In the genomic region with DNA sequence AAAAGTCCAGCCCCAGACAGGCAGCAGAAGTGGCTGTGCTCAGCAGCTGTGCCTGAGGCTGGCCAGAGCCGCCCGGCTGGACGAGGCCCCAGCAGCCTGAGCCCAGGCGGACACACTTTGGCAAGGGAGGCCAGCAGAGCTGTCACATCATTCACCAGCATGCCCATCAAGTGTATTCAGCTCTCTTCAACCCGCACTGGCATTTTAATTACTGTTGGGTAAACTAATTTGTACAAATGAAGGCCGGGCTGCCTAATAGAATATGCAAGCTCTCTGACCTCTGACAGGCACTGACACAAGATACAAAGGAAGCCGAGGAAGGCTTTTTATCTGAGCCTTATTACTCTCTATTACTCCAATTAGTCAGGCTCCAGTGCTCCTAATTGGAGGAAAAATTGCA, we compare ENCODE assay signal across 11 mouse cellular contexts. TPM values are rescaled to one million over a fixed set of nuclear protein-coding genes. Genes with fewer than 3 reads are reported as not detected.
A peak's percentile ranks its signal among the peaks of the same experiment; 100 is the strongest.
DNase-seq lines count a peak whose midpoint lies in the region; ATAC-seq and TF ChIP-seq lines count a peak whose summit lies in the region.
"Had no signal": no experiment of that assay in that cellular context is flagged by ENCODE, and none has a peak within 500 bp of the region (broad histone marks: within the 10 kb centered on the region; RNA-seq: fewer than 3 reads in every experiment).

No protein-coding gene starts in this region.

- intact Hi-C loops in heart, adult 2 months (cut with DNase I) = no loop called here

- peaks cover 2% of the 10 kb centered on the region for H3K4me1 ChIP-seq in heart, adult 2 months (ENCODE audit: control insufficient read depth, insufficient read depth, low read length)
- no peaks in the 10 kb centered on the region for H3K4me1 ChIP-seq in embryonic facial prominence, embryonic 11.5 days (ENCODE audit: control insufficient read depth, insufficient read depth, low read length)
- H3K4me1 ChIP-seq in hindbrain, embryonic 10.5 days (replicated peaks) = peaks cover 23% of the 10 kb centered on the region
- peaks cover 14% of the 10 kb centered on the region for H3K4me1 ChIP-seq in neural tube, embryonic 13.5 days (replicated peaks)

- WGBS in heart, adult 2 months = 62% methylated on average over 7 of the region's 7 CpGs
- WGBS in embryonic facial prominence, embryonic 11.5 days = 23% methylated on average over 7 of the region's 7 CpGs
- WGBS in hindbrain, embryonic 10.5 days = 25% methylated on average over 7 of the region's 7 CpGs
- WGBS in neural tube, embryonic 13.5 days = 13% methylated on average over 7 of the region's 7 CpGs

- peaks cover 4% of the 10 kb centered on the region for H3K36me3 ChIP-seq in heart, adult 2 months (ENCODE audit: control insufficient read depth, insufficient read depth, low read length)
- no peaks in the 10 kb centered on the region for H3K36me3 ChIP-seq in embryonic facial prominence, embryonic 11.5 days (replicated peaks; ENCODE audit: control insufficient read depth, insufficient read depth, low read depth, low read length)
- no peaks in the 10 kb centered on the region for H3K36me3 ChIP-seq in hindbrain, embryonic 10.5 days
- peaks cover 5% of the 10 kb centered on the region; the same call in 1 of the 2 replicates for H3K36me3 ChIP-seq in neural tube, embryonic 13.5 days

- 0 out of 2 replicates have a peak, but pooled peaks have one; percentile 15 for TF ChIP-seq EP300 in heart, adult 2 months (IDR thresholded peaks at IDR 0.05; ENCODE audit: insufficient read depth, low read depth, low read length)

- H3K4me2 ChIP-seq in embryonic facial prominence, embryonic 11.5 days (ENCODE audit: low read depth, low read length) = no peak overlapping the region
- H3K4me2 ChIP-seq in neural tube, embryonic 13.5 days = no peak overlapping the region
- H3K4me2 ChIP-seq: limb, embryonic 12.5 days had no signal

- H3K9ac ChIP-seq in heart, adult 2 months (ENCODE audit: low read depth, low read length) = no peak overlapping the region
- H3K9ac ChIP-seq in embryonic facial prominence, embryonic 11.5 days (replicated peaks; ENCODE audit: low read length) = no peak overlapping the region
- no peak overlapping the region for H3K9ac ChIP-seq in neural tube, embryonic 13.5 days
- H3K9ac ChIP-seq: limb, embryonic 12.5 days had no signal

- peak; percentile 69 for ATAC-seq in embryonic facial prominence, embryonic 11.5 days (replicated peaks; ENCODE audit: insufficient number of reproducible peaks, low FRiP score, low TSS enrichment, low read depth)
- ATAC-seq in neural tube, embryonic 13.5 days (ENCODE audit: low read depth) = peak; percentile 63; the same call in 1 of the 2 replicates

- H3K9me3 ChIP-seq in embryonic facial prominence, embryonic 11.5 days (replicated peaks; ENCODE audit: control insufficient read depth, low read length) = no peaks in the 10 kb centered on the region
- no peaks in the 10 kb centered on the region for H3K9me3 ChIP-seq in hindbrain, embryonic 10.5 days
- no peaks in the 10 kb centered on the region for H3K9me3 ChIP-seq in neural tube, embryonic 13.5 days
- H3K9me3 ChIP-seq: limb, embryonic 12.5 days had no signal

- no peak for TF ChIP-seq CTCF in heart, adult 2 months (IDR thresholded peaks at IDR 0.05)

- no peak overlapping the region for H3K4me3 ChIP-seq in heart, adult 2 months
- H3K4me3 ChIP-seq in embryonic facial prominence, embryonic 11.5 days (ENCODE audit: low read depth, low read length) = no peak overlapping the region
- H3K4me3 ChIP-seq in hindbrain, embryonic 10.5 days = no peak overlapping the region
- H3K4me3 ChIP-seq in neural tube, embryonic 13.5 days = no peak overlapping the region
- H3K4me3 ChIP-seq: limb, embryonic 12.5 days had no signal

- TF ChIP-seq POLR2A in heart, adult 2 months (IDR thresholded peaks at IDR 0.05; ENCODE audit: insufficient read depth, low read depth, low read length) = no peak

- no peaks in the 10 kb centered on the region for H3K79me2 ChIP-seq in heart, adult 2 months (replicated peaks; ENCODE audit: control insufficient read depth, insufficient read depth, low read length)

- no peak overlapping the region; the same call in 1 of the 2 replicates for H3K27ac ChIP-seq in heart, adult 2 months
- no peak overlapping the region for H3K27ac ChIP-seq in embryonic facial prominence, embryonic 11.5 days (replicated peaks; ENCODE audit: low read depth, low read length)
- H3K27ac ChIP-seq in hindbrain, embryonic 10.5 days = no peak overlapping the region
- no peak overlapping the region for H3K27ac ChIP-seq in neural tube, embryonic 13.5 days (replicated peaks)
- H3K27ac ChIP-seq: limb, embryonic 12.5 days had no signal

- no peaks in the 10 kb centered on the region for H3K27me3 ChIP-seq in heart, adult 2 months (ENCODE audit: control insufficient read depth, insufficient read depth, low read length)
- no peaks in the 10 kb centered on the region; the same call in 1 of the 2 replicates for H3K27me3 ChIP-seq in embryonic facial prominence, embryonic 11.5 days (ENCODE audit: control insufficient read depth, insufficient read depth, low read length)
- H3K27me3 ChIP-seq in hindbrain, embryonic 10.5 days (ENCODE audit: insufficient read depth, poor library complexity, severe bottlenecking) = peaks cover 95% of the 10 kb centered on the region
- peaks cover 85% of the 10 kb centered on the region for H3K27me3 ChIP-seq in neural tube, embryonic 13.5 days
- H3K27me3 ChIP-seq: limb, embryonic 12.5 days had no signal

- DNase-seq in heart, adult 2 months = peak in 1 of 2 experiments; percentile 67
- no peak for DNase-seq in heart, postnatal 4 days
- no peak for DNase-seq in embryonic facial prominence, embryonic 11.5 days (ENCODE audit: low spot score)
- DNase-seq in hindbrain, embryonic 10.5 days (ENCODE audit: low spot score) = peak; percentile 49
- DNase-seq in layer of hippocampus, adult 8-10 months (ENCODE audit: low spot score in 2 of 2) = no peak
- DNase-seq in frontal cortex, postnatal 36 days (ENCODE audit: low spot score in 2 of 2) = no peak
- DNase-seq in adrenal gland, postnatal 25 days = no peak
- DNase-seq: kidney, postnatal 4 days; lung, postnatal 10 days had no signal

RNA-seq across cellular contexts. Expression of gene Gm17018, which starts 35.6 kb away (rescaled TPM):
- total RNA-seq in heart, adult 2 months (2021) = 10 to 100 TPM; 22.1 to 22.4 TPM
- 6.1 and 10.2 TPM in 2 replicates for polyA plus RNA-seq in heart, adult 2 months (2012; rRNA removed)
- total RNA-seq in heart, postnatal 4 days (2021) = 10 to 100 TPM; 17.2 to 22.8 TPM
- polyA plus RNA-seq in embryonic facial prominence, embryonic 11.5 days (2014; fragmentation: Nextera tagmentation; extraction: Ambion mirVana) = 50.1 and 54.5 TPM in 2 replicates
- polyA plus RNA-seq in hindbrain, embryonic 10.5 days (2016; fragmentation: Nextera tagmentation; extraction: Ambion mirVana) = 48.8 and 62.1 TPM in 2 replicates
- polyA plus RNA-seq in neural tube, embryonic 13.5 days (2015; fragmentation: Nextera tagmentation; extraction: Ambion mirVana) = 63.4 and 66.7 TPM in 2 replicates
- 10 to 100 TPM; 50.7 to 66.2 (median 63.5) TPM for total RNA-seq in layer of hippocampus, adult 8-10 months (2022)
- 26.2 and 31.8 TPM in 2 replicates for total RNA-seq in adrenal gland, postnatal 25 days (2021)

RNA-seq across cellular contexts. Expression of gene Poll, which starts 35.7 kb away (rescaled TPM):
- total RNA-seq in heart, adult 2 months (2021) = 1 to 10 TPM; 9.7 to 9.8 TPM
- 9.5 and 10.7 TPM in 2 replicates for polyA plus RNA-seq in heart, adult 2 months (2012; rRNA removed)
- 1 to 10 TPM; 8.1 to 8.5 TPM for total RNA-seq in heart, postnatal 4 days (2021)
- polyA plus RNA-seq in embryonic facial prominence, embryonic 11.5 days (2014; fragmentation: Nextera tagmentation; extraction: Ambion mirVana) = 15.3 and 18.2 TPM in 2 replicates
- 21.5 and 21.6 TPM in 2 replicates for polyA plus RNA-seq in hindbrain, embryonic 10.5 days (2016; fragmentation: Nextera tagmentation; extraction: Ambion mirVana)
- 12.0 and 14.2 TPM in 2 replicates for polyA plus RNA-seq in neural tube, embryonic 13.5 days (2015; fragmentation: Nextera tagmentation; extraction: Ambion mirVana)
- total RNA-seq in layer of hippocampus, adult 8-10 months (2022) = 1 to 10 TPM; 8.9 to 9.9 (median 9.4) TPM
- 12.4 and 15.5 TPM in 2 replicates for total RNA-seq in adrenal gland, postnatal 25 days (2021)
